Mouse (Mus musculus) neural tube, embryonic 14.5 days (tissue): ENCODE measurements around the gene Neurl1a. TPM values are rescaled to one million over a fixed set of nuclear protein-coding genes. Genes with fewer than 3 reads are reported as not detected.

ENCODE experiments used
- ATAC-seq: fragments of 200-750 bp; cut with Nextera tagmentation; 2 replicates; pipeline ENCODE4 v1.8.0; 2017; ENCODE audit warnings: low read depth, mild to moderate bottlenecking, moderate TSS enrichment, moderate library complexity
- H3K27ac ChIP-seq: fragments of 300-500 bp; sonication (generic); 2 replicates; pipeline ENCODE4 v1.5.1; 2014; ENCODE audit warnings: low read depth, mild to moderate bottlenecking, control low read depth, low read length, moderate library complexity, mixed read lengths
- H3K27me3 ChIP-seq: fragments of 300-500 bp; sonication (generic); 2 replicates; pipeline ENCODE4 v1.6.1; 2014; ENCODE audit warnings: low read length; ENCODE audit not compliant: control insufficient read depth, insufficient read depth
- H3K36me3 ChIP-seq: fragments of 300-500 bp; sonication (generic); 2 replicates; pipeline ENCODE4 v1.6.1; 2014; ENCODE audit warnings: low read length, mixed read lengths; ENCODE audit not compliant: control insufficient read depth, insufficient read depth
- H3K4me1 ChIP-seq: fragments of 300-500 bp; sonication (generic); 2 replicates; pipeline ENCODE4 v1.6.1; 2014; ENCODE audit warnings: low read length; ENCODE audit not compliant: control insufficient read depth, insufficient read depth
- H3K4me2 ChIP-seq: fragments of 300-500 bp; sonication (generic); 2 replicates; pipeline ENCODE4 v1.6.1; 2014; ENCODE audit warnings: mild to moderate bottlenecking, low read depth, low read length, control low read depth
- H3K4me3 ChIP-seq: fragments of 300-500 bp; sonication (generic); 2 replicates; pipeline ENCODE4 v1.5.1; 2014; ENCODE audit warnings: low read depth, low read length, control low read depth, mixed read lengths
- H3K9ac ChIP-seq: fragments of 300-500 bp; sonication (generic); replicated peaks from 2 replicates; pipeline ENCODE4 v1.6.1; 2014; ENCODE audit warnings: low read depth, mild to moderate bottlenecking, control low read depth, low read length, mixed read lengths
- H3K9me3 ChIP-seq: fragments of 300-500 bp; sonication (generic); 2 replicates; pipeline ENCODE4 v1.6.1; 2016; ENCODE audit warnings: low read length; ENCODE audit not compliant: control insufficient read depth
- WGBS: fragments of 180-500 bp; shearing (Covaris S2); extraction: QIAGEN DNeasy Blood & Tissue Kit; methylation state at CpG from one replicate; pipeline ENCODE4 v1.1.7; 2014; 5-methylcytosine and 5-hydroxymethylcytosine counted together
- polyA plus RNA-seq: library from polyadenylated mRNA; unstranded; fragments of >200 nt; fragmentation: Nextera tagmentation; extraction: Ambion mirVana; gene quantifications from 2 replicates; pipeline ENCODE4 v1.2.1, GENCODE M21; 2014

Gene Neurl1a
- 12.1 and 14.4 TPM in 2 replicates for polyA plus RNA-seq

GRCm38 (mm10) chr19:47178431-47179271, at the start of gene Neurl1a:
Neurl1a (plus strand) TSS chr19:47178820.
- Histone ChIP-seq H3K27me3 (no peaks in the 10 kb centered on the region), H3K9me3 (no peaks in the 10 kb centered on the region), H3K4me2 (peak within 1 kb of the TSS; percentile 96), H3K36me3 (no peaks in the 10 kb centered on the region), H3K9ac (peak within 1 kb of the TSS; percentile 74), H3K4me1 (peaks cover 7% of the 10 kb centered on the region; the same call in 1 of the 2 replicates), H3K4me3 (peak within 1 kb of the TSS; percentile 68), H3K27ac (peak within 1 kb of the TSS; percentile 55)
- under 1% methylated on average over 40 of the region's 98 CpGs for WGBS
- peak; percentile 65 for ATAC-seq

- ATAC-seq = no peak
- no peak overlapping the region for H3K27ac ChIP-seq
- no peaks in the 10 kb centered on the region for H3K4me1 ChIP-seq
- H3K27me3 ChIP-seq = no peaks in the 10 kb centered on the region
- 97% methylated on average over 11 of the region's 11 CpGs for WGBS
- no peak overlapping the region for H3K4me3 ChIP-seq
- peaks cover 61% of the 10 kb centered on the region for H3K36me3 ChIP-seq
- no peak overlapping the region for H3K4me2 ChIP-seq
- no peaks in the 10 kb centered on the region for H3K9me3 ChIP-seq
- H3K9ac ChIP-seq = no peak overlapping the region
Measured at GRCm38 (mm10) chr19:47128835-47129234, 49.8 kb upstream of the Neurl1a start.

- no peak overlapping the region for H3K4me3 ChIP-seq
- no peak overlapping the region for H3K9ac ChIP-seq
Measured at GRCm38 (mm10) chr19:47130551-47131125, 48.0 kb upstream of the Neurl1a start.

GRCm38 (mm10) chr19:47133161-47133560, 45.5 kb upstream of the Neurl1a start:
- H3K36me3 ChIP-seq = peaks cover 33% of the 10 kb centered on the region
- WGBS = 94% methylated on average over 7 of the region's 7 CpGs

More at GRCm38 (mm10) chr19:47130551-47131125, 48.0 kb upstream of the Neurl1a start:
- WGBS = 97% methylated on average over 15 of the region's 15 CpGs
- no peaks in the 10 kb centered on the region for H3K9me3 ChIP-seq
- H3K4me2 ChIP-seq = no peak overlapping the region
- H3K27ac ChIP-seq = no peak overlapping the region
- H3K27me3 ChIP-seq = no peaks in the 10 kb centered on the region
- peaks cover 47% of the 10 kb centered on the region for H3K36me3 ChIP-seq
- H3K4me1 ChIP-seq = no peaks in the 10 kb centered on the region
- ATAC-seq = no peak

GRCm38 (mm10) chr19:47135568-47135967, 43.1 kb upstream of the Neurl1a start:
- Histone ChIP-seq H3K4me2 (no peak overlapping the region), H3K9me3 (no peaks in the 10 kb centered on the region), H3K4me1 (peaks cover 4% of the 10 kb centered on the region; the same call in 1 of the 2 replicates), H3K27me3 (no peaks in the 10 kb centered on the region; the same call in 1 of the 2 replicates), H3K27ac (no peak overlapping the region), H3K36me3 (peaks cover 16% of the 10 kb centered on the region), H3K4me3 (no peak overlapping the region), H3K9ac (no peak overlapping the region)
- WGBS = 88% methylated on average over 17 of the region's 17 CpGs
- ATAC-seq = no peak

More at GRCm38 (mm10) chr19:47133161-47133560, 45.5 kb upstream of the Neurl1a start:
- no peaks in the 10 kb centered on the region for H3K9me3 ChIP-seq
- no peak overlapping the region for H3K27ac ChIP-seq
- H3K4me2 ChIP-seq = no peak overlapping the region
- H3K4me1 ChIP-seq = peaks cover 4% of the 10 kb centered on the region; the same call in 1 of the 2 replicates
- no peak for ATAC-seq
- H3K9ac ChIP-seq = no peak overlapping the region
- no peaks in the 10 kb centered on the region; the same call in 1 of the 2 replicates for H3K27me3 ChIP-seq
- no peak overlapping the region for H3K4me3 ChIP-seq

- no peak overlapping the region for H3K4me2 ChIP-seq
- no peaks in the 10 kb centered on the region; the same call in 1 of the 2 replicates for H3K27me3 ChIP-seq
- no peak overlapping the region for H3K27ac ChIP-seq
- H3K9ac ChIP-seq = no peak overlapping the region
- H3K36me3 ChIP-seq = peaks cover 10% of the 10 kb centered on the region
- peaks cover 4% of the 10 kb centered on the region; the same call in 1 of the 2 replicates for H3K4me1 ChIP-seq
- 88% methylated on average over 5 of the region's 5 CpGs for WGBS
- ATAC-seq = no peak
- no peaks in the 10 kb centered on the region for H3K9me3 ChIP-seq
- no peak overlapping the region for H3K4me3 ChIP-seq
Measured at GRCm38 (mm10) chr19:47136170-47136569, 42.5 kb upstream of the Neurl1a start.

- Histone ChIP-seq H3K4me2 (peak overlapping the region; percentile 40; the same call in 1 of the 2 replicates), H3K4me3 (0 out of 2 replicates have a peak overlapping the region, but pooled peaks have one; percentile 7), H3K9ac (no peak overlapping the region), H3K4me1 (peaks cover 4% of the 10 kb centered on the region; the same call in 1 of the 2 replicates), H3K27me3 (no peaks in the 10 kb centered on the region; the same call in 1 of the 2 replicates), H3K36me3 (peaks cover 5% of the 10 kb centered on the region; the same call in 1 of the 2 replicates), H3K9me3 (no peaks in the 10 kb centered on the region), H3K27ac (no peak overlapping the region)
- WGBS = 60% methylated on average over 6 of the region's 6 CpGs
- ATAC-seq = no peak
Measured at GRCm38 (mm10) chr19:47137051-47137581, 41.5 kb upstream of the Neurl1a start.

GRCm38 (mm10) chr19:47137771-47138421, 40.7 kb upstream of the Neurl1a start, which contains the start of gene Calhm2:
Calhm2 (minus strand) TSS chr19:47138294.
- Histone ChIP-seq H3K4me3 (0 out of 2 replicates have a peak within 1 kb of the TSS, but pooled peaks have one; percentile 7), H3K36me3 (no peaks in the 10 kb centered on the region), H3K9ac (peak within 1 kb of the TSS; percentile 16; the same call in 1 of the 2 replicates), H3K9me3 (no peaks in the 10 kb centered on the region), H3K27ac (no peak within 1 kb of the TSS), H3K27me3 (no peaks in the 10 kb centered on the region; the same call in 1 of the 2 replicates), H3K4me1 (peaks cover 4% of the 10 kb centered on the region; the same call in 1 of the 2 replicates), H3K4me2 (peak within 1 kb of the TSS; percentile 40)
- ATAC-seq = no peak; the same call in 1 of the 2 replicates
- WGBS = 9% methylated on average over 28 of the region's 28 CpGs
